Mouse (Mus musculus): Measurements from ENCODE around the gene Gm48551. TPM values are rescaled to one million over a fixed set of nuclear protein-coding genes. Genes with fewer than 3 reads are reported as not detected.

The Gm48551 gene
- total and polyA plus RNA-seq, 2 experiments from 2014 or later: 0.88 to 10.2 TPM

- H3K27ac ChIP-seq (ENCODE audit: low read depth, low read length): 0 out of 2 replicates have a peak overlapping the region, but pooled peaks have one; percentile 12
- H3K27me3 ChIP-seq (ENCODE audit: insufficient read depth, low read length): no peaks in the 10 kb centered on the region
- peak overlapping the region; percentile 46; the same call in 1 of the 2 replicates for H3K9ac ChIP-seq (replicated peaks; ENCODE audit: low read length, poor library complexity, severe bottlenecking)
- no peak; the same call in 1 of the 2 replicates for TF ChIP-seq CTCF (IDR thresholded peaks at IDR 0.05)
- H3K36me3 ChIP-seq (ENCODE audit: insufficient read depth, low read length): no peaks in the 10 kb centered on the region
- H3K4me2 ChIP-seq (ENCODE audit: low read depth, low read length, poor library complexity, severe bottlenecking): peak overlapping the region; percentile 54
- peak; percentile 87 for ATAC-seq (ENCODE audit: low FRiP score)
- H3K4me3 ChIP-seq (ENCODE audit: low read depth, low read length): peak overlapping the region; percentile 19
- H3K4me1 ChIP-seq (ENCODE audit: insufficient read depth, low read length): peaks cover 19% of the 10 kb centered on the region; the same call in 1 of the 2 replicates
- peak; percentile 99 for DNase-seq (ENCODE audit: low spot score)
- H3K9me3 ChIP-seq (ENCODE audit: low read length): no peaks in the 10 kb centered on the region
- WGBS: 3% methylated on average over 17 of the region's 17 CpGs
Measured at GRCm38 (mm10) chr10:81432868-81433262, 48.6 kb downstream of the Gm48551 start.

DNA sequence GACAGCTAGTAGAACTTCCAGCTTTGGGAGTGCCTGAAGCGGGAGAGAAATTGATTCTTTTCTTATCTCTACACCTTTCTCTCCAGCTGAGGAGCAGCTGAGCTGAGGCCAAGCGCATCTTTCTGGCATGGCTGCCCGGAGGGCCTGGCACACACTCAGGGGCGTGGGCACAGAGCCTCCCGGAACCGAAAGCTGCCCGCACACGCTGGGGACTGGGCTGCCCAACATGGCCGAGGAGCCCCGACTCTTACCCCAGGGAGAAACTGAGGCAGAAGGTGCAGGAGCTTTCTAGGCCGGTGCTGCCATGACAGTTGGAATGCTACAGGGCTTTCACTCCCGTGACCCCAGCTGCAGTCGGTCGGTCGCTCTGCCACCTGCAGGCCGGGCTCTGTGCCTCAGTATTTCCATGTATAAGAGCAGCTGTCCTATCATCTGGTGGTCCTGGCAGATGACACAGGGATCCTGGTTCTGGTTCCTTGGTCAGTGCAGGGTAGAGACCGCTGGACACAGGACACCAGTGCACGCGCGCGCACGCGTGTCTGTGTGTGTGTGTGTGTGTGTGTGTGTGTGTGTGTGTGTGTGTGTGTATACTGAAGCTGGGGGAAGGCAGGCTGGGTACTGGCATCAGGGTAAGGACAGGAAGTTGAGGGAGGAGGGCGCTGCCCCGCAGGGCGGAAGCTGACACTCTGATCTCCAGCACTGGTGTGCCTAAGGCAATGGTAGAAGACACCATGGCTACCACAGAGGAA lies 49.4 kb downstream of the Gm48551 start:
- Histone ChIP-seq H3K4me1 (ENCODE audit: insufficient read depth, low read length) (peaks cover 19% of the 10 kb centered on the region; the same call in 1 of the 2 replicates), H3K27ac (ENCODE audit: low read depth, low read length) (no peak overlapping the region), H3K4me2 (ENCODE audit: low read depth, low read length, poor library complexity, severe bottlenecking) (no peak overlapping the region; the same call in 1 of the 2 replicates), H3K4me3 (ENCODE audit: low read depth, low read length) (no peak overlapping the region), H3K27me3 (ENCODE audit: insufficient read depth, low read length) (no peaks in the 10 kb centered on the region), H3K9ac (replicated peaks; ENCODE audit: low read length, poor library complexity, severe bottlenecking) (no peak overlapping the region), H3K9me3 (ENCODE audit: low read length) (no peaks in the 10 kb centered on the region), H3K36me3 (ENCODE audit: insufficient read depth, low read length) (no peaks in the 10 kb centered on the region)
- TF ChIP-seq CTCF (IDR thresholded peaks at IDR 0.05): peak; percentile 38
- no peak for ATAC-seq (ENCODE audit: low FRiP score)
- 73% methylated on average over 26 of the region's 26 CpGs for WGBS
- no peak for DNase-seq (ENCODE audit: low spot score)

DNA sequence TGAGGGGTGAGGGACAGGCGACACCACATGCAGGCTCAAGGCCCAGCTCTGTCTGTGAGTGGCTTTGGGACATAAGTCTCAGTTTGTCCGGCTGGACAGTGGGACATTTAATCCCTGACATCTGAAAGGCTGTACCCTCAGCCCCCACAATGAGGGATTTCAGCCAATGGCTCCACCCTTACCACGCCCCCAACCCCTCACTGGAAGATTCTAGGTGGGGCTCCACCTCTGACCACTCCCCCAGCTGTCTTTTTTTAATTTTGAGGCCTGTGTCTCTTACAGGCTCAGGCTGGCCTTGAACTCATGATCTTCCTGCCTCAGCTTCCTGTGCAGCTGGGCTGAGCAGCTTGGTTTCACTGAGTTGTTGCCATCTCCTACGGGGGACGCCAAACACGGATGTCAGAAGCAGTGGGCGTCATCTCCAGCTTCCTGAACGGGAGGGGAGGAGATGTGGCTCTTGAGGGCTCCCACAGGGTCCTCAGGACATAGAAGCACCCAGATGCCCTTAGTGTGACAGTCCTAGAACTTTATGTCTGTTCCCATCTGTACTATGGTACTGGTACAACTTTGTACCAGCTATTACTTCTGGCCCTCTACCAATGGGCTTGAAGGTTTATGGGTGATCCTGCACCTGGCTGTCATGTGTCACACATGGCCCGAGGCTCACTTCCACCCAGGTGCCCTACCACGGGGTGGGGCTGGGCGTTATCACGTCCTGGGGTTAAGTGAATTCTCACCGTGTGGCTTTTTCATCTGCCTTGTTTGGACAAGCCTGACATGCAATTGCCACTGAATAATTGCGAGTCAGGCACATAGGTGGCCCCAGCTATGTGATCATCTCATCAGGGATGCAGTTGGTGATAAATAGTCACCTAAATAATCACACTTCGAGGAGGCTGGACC lies 50.3 kb downstream of the Gm48551 start:
- no peak for DNase-seq (ENCODE audit: low spot score)
- Histone ChIP-seq H3K4me2 (ENCODE audit: low read depth, low read length, poor library complexity, severe bottlenecking) (no peak overlapping the region), H3K9me3 (ENCODE audit: low read length) (no peaks in the 10 kb centered on the region), H3K27ac (ENCODE audit: low read depth, low read length) (peak overlapping the region; percentile 26; the same call in 1 of the 2 replicates), H3K4me3 (ENCODE audit: low read depth, low read length) (no peak overlapping the region), H3K4me1 (ENCODE audit: insufficient read depth, low read length) (peaks cover 13% of the 10 kb centered on the region; the same call in 1 of the 2 replicates), H3K27me3 (ENCODE audit: insufficient read depth, low read length) (no peaks in the 10 kb centered on the region), H3K36me3 (ENCODE audit: insufficient read depth, low read length) (no peaks in the 10 kb centered on the region), H3K9ac (replicated peaks; ENCODE audit: low read length, poor library complexity, severe bottlenecking) (no peak overlapping the region)
- ATAC-seq (ENCODE audit: low FRiP score): no peak
- TF ChIP-seq CTCF (IDR thresholded peaks at IDR 0.05): no peak
- 60% methylated on average over 15 of the region's 15 CpGs for WGBS

GRCm38 (mm10) chr10:81435436-81435835 lies 51.2 kb downstream of the Gm48551 start:
- Histone ChIP-seq H3K9ac (replicated peaks; ENCODE audit: low read length, poor library complexity, severe bottlenecking) (no peak overlapping the region), H3K27ac (ENCODE audit: low read depth, low read length) (peak overlapping the region; percentile 26; the same call in 1 of the 2 replicates), H3K36me3 (ENCODE audit: insufficient read depth, low read length) (no peaks in the 10 kb centered on the region), H3K4me1 (ENCODE audit: insufficient read depth, low read length) (peaks cover 11% of the 10 kb centered on the region; the same call in 1 of the 2 replicates), H3K4me3 (ENCODE audit: low read depth, low read length) (no peak overlapping the region), H3K4me2 (ENCODE audit: low read depth, low read length, poor library complexity, severe bottlenecking) (no peak overlapping the region), H3K9me3 (ENCODE audit: low read length) (no peaks in the 10 kb centered on the region), H3K27me3 (ENCODE audit: insufficient read depth, low read length) (no peaks in the 10 kb centered on the region)
- WGBS: 57% methylated on average over 3 of the region's 3 CpGs
- TF ChIP-seq CTCF (IDR thresholded peaks at IDR 0.05): no peak
- DNase-seq (ENCODE audit: low spot score) (peak; percentile 88), ATAC-seq (ENCODE audit: low FRiP score) (no peak)

- H3K36me3 ChIP-seq (ENCODE audit: insufficient read depth, low read length): no peaks in the 10 kb centered on the region
- no peak overlapping the region for H3K4me3 ChIP-seq (ENCODE audit: low read depth, low read length)
- DNase-seq (ENCODE audit: low spot score): no peak
- no peak overlapping the region for H3K27ac ChIP-seq (ENCODE audit: low read depth, low read length)
- no peaks in the 10 kb centered on the region for H3K9me3 ChIP-seq (ENCODE audit: low read length)
- H3K27me3 ChIP-seq (ENCODE audit: insufficient read depth, low read length): no peaks in the 10 kb centered on the region; the same call in 1 of the 2 replicates
- H3K9ac ChIP-seq (replicated peaks; ENCODE audit: low read length, poor library complexity, severe bottlenecking): no peak overlapping the region
- TF ChIP-seq CTCF (IDR thresholded peaks at IDR 0.05): peak; percentile 51
- no peak overlapping the region for H3K4me2 ChIP-seq (ENCODE audit: low read depth, low read length, poor library complexity, severe bottlenecking)
- no peak for ATAC-seq (ENCODE audit: low FRiP score)
- H3K4me1 ChIP-seq (ENCODE audit: insufficient read depth, low read length): no peaks in the 10 kb centered on the region
Measured at GRCm38 (mm10) chr10:81441019-81441418, 56.8 kb downstream of the Gm48551 start.

Small RNA genes within 50 kb of the gene (microRNA-seq; reads per million reads assigned to microRNA genes)
- 2.0 reads per million for gene Mir1191b (ENCODE audit: borderline number of aligned reads)
- gene Mir6913 (ENCODE audit: borderline number of aligned reads): not detected

Other genes with a start within 250 kb of the Gm48551 start
Only the 30 nearest of the 35 such genes appear.
- gene Pias4, start 216.5 kb upstream of the Gm48551 start, total RNA-seq (2014; rRNA removed): 31.2 and 38.0 TPM in 2 replicates
- 30.1 and 31.3 TPM in 2 replicates for gene Pias4, start 216.5 kb upstream of the Gm48551 start, polyA plus RNA-seq (2015; fragmentation: Nextera tagmentation; extraction: Ambion mirVana)
- 2,062 and 2,304 TPM in 2 replicates for gene Eef2, start 207.8 kb upstream of the Gm48551 start, total RNA-seq (2014; rRNA removed)
- 440 and 459 TPM in 2 replicates for gene Eef2, start 207.8 kb upstream of the Gm48551 start, polyA plus RNA-seq (2015; fragmentation: Nextera tagmentation; extraction: Ambion mirVana)
- 56.7 and 88.8 TPM in 2 replicates for gene Dapk3, start 201.5 kb upstream of the Gm48551 start, total RNA-seq (2014; rRNA removed)
- 59.1 and 60.9 TPM in 2 replicates for gene Dapk3, start 201.5 kb upstream of the Gm48551 start, polyA plus RNA-seq (2015; fragmentation: Nextera tagmentation; extraction: Ambion mirVana)
- not detected in 2 replicates for gene 4930442H23Rik, start 200.6 kb upstream of the Gm48551 start, total RNA-seq (2014; rRNA removed)
- gene 4930442H23Rik, start 200.6 kb upstream of the Gm48551 start, polyA plus RNA-seq (2015; fragmentation: Nextera tagmentation; extraction: Ambion mirVana): not detected in 2 replicates
- gene Nmrk2, start 182.4 kb upstream of the Gm48551 start, total RNA-seq (2014; rRNA removed): not detected in 2 replicates
- 0.14 TPM in 1 of 2 replicates, not detected in the other for gene Nmrk2, start 182.4 kb upstream of the Gm48551 start, polyA plus RNA-seq (2015; fragmentation: Nextera tagmentation; extraction: Ambion mirVana)
- 195 and 200 TPM in 2 replicates for gene Atcay, start 153.6 kb upstream of the Gm48551 start, total RNA-seq (2014; rRNA removed)
- gene Atcay, start 153.6 kb upstream of the Gm48551 start, polyA plus RNA-seq (2015; fragmentation: Nextera tagmentation; extraction: Ambion mirVana): 91.4 and 94.1 TPM in 2 replicates
- 61.3 and 70.2 TPM in 2 replicates for gene Zfr2, start 151.3 kb upstream of the Gm48551 start, total RNA-seq (2014; rRNA removed)
- gene Zfr2, start 151.3 kb upstream of the Gm48551 start, polyA plus RNA-seq (2015; fragmentation: Nextera tagmentation; extraction: Ambion mirVana): 24.9 and 25.3 TPM in 2 replicates
- gene Matk, start 131.5 kb upstream of the Gm48551 start, total RNA-seq (2014; rRNA removed): 110 and 114 TPM in 2 replicates
- 96.9 and 108 TPM in 2 replicates for gene Matk, start 131.5 kb upstream of the Gm48551 start, polyA plus RNA-seq (2015; fragmentation: Nextera tagmentation; extraction: Ambion mirVana)
- gene Mrpl54, start 117.5 kb upstream of the Gm48551 start, total RNA-seq (2014; rRNA removed): 145 and 164 TPM in 2 replicates
- 162 and 179 TPM in 2 replicates for gene Mrpl54, start 117.5 kb upstream of the Gm48551 start, polyA plus RNA-seq (2015; fragmentation: Nextera tagmentation; extraction: Ambion mirVana)
- gene Apba3, start 117.5 kb upstream of the Gm48551 start, total RNA-seq (2014; rRNA removed): 45.0 and 64.8 TPM in 2 replicates
- 25.0 and 25.2 TPM in 2 replicates for gene Apba3, start 117.5 kb upstream of the Gm48551 start, polyA plus RNA-seq (2015; fragmentation: Nextera tagmentation; extraction: Ambion mirVana)
- gene Tjp3, start 92.9 kb upstream of the Gm48551 start, total RNA-seq (2014; rRNA removed): 6.5 and 9.2 TPM in 2 replicates
- 5.1 and 6.3 TPM in 2 replicates for gene Tjp3, start 92.9 kb upstream of the Gm48551 start, polyA plus RNA-seq (2015; fragmentation: Nextera tagmentation; extraction: Ambion mirVana)
- 248 and 256 TPM in 2 replicates for gene Pip5k1c, start 91.5 kb upstream of the Gm48551 start, total RNA-seq (2014; rRNA removed)
- 125 and 129 TPM in 2 replicates for gene Pip5k1c, start 91.5 kb upstream of the Gm48551 start, polyA plus RNA-seq (2015; fragmentation: Nextera tagmentation; extraction: Ambion mirVana)
- gene Cactin, start 63.4 kb upstream of the Gm48551 start, total RNA-seq (2014; rRNA removed): 19.5 and 22.7 TPM in 2 replicates
- gene Cactin, start 63.4 kb upstream of the Gm48551 start, polyA plus RNA-seq (2015; fragmentation: Nextera tagmentation; extraction: Ambion mirVana): 18.4 and 20.2 TPM in 2 replicates
- gene Tbxa2r, start 55.7 kb upstream of the Gm48551 start, total RNA-seq (2014; rRNA removed): 4.3 and 7.0 TPM in 2 replicates
- 3.8 and 4.7 TPM in 2 replicates for gene Tbxa2r, start 55.7 kb upstream of the Gm48551 start, polyA plus RNA-seq (2015; fragmentation: Nextera tagmentation; extraction: Ambion mirVana)
- gene Gipc3, start 41.2 kb upstream of the Gm48551 start, total RNA-seq (2014; rRNA removed): 0.09 and 0.16 TPM in 2 replicates
- gene Gipc3, start 41.2 kb upstream of the Gm48551 start, polyA plus RNA-seq (2015; fragmentation: Nextera tagmentation; extraction: Ambion mirVana): not detected in 2 replicates
- gene Hmg20b, start 34.0 kb upstream of the Gm48551 start, total RNA-seq (2014; rRNA removed): 9.6 and 12.6 TPM in 2 replicates
- 23.4 and 24.5 TPM in 2 replicates for gene Hmg20b, start 34.0 kb upstream of the Gm48551 start, polyA plus RNA-seq (2015; fragmentation: Nextera tagmentation; extraction: Ambion mirVana)
- 31.9 and 40.6 TPM in 2 replicates for gene Mfsd12, start 27.0 kb upstream of the Gm48551 start, total RNA-seq (2014; rRNA removed)
- 13.6 and 15.4 TPM in 2 replicates for gene Mfsd12, start 27.0 kb upstream of the Gm48551 start, polyA plus RNA-seq (2015; fragmentation: Nextera tagmentation; extraction: Ambion mirVana)
- gene 4930404N11Rik, start 18.6 kb upstream of the Gm48551 start, total RNA-seq (2014; rRNA removed): 1.4 TPM in 1 of 2 replicates, not detected in the other
- 0.47 and 0.54 TPM in 2 replicates for gene 4930404N11Rik, start 18.6 kb upstream of the Gm48551 start, polyA plus RNA-seq (2015; fragmentation: Nextera tagmentation; extraction: Ambion mirVana)
- gene Fzr1, start 6.0 kb upstream of the Gm48551 start, total RNA-seq (2014; rRNA removed): 92.6 and 98.3 TPM in 2 replicates
- gene Fzr1, start 6.0 kb upstream of the Gm48551 start, polyA plus RNA-seq (2015; fragmentation: Nextera tagmentation; extraction: Ambion mirVana): 147 and 149 TPM in 2 replicates
- gene Dohh, start within 50 bp of the Gm48551 start, total RNA-seq (2014; rRNA removed): 120 and 132 TPM in 2 replicates
- gene Dohh, start within 50 bp of the Gm48551 start, polyA plus RNA-seq (2015; fragmentation: Nextera tagmentation; extraction: Ambion mirVana): 95.8 and 115 TPM in 2 replicates
- 6.6 TPM in 1 of 2 replicates, not detected in the other for gene Gm48552, start 4.5 kb downstream of the Gm48551 start, total RNA-seq (2014; rRNA removed)
- 1.6 and 3.9 TPM in 2 replicates for gene Gm48552, start 4.5 kb downstream of the Gm48551 start, polyA plus RNA-seq (2015; fragmentation: Nextera tagmentation; extraction: Ambion mirVana)
- 1.5 and 1.7 TPM in 2 replicates for gene Smim24, start 8.6 kb downstream of the Gm48551 start, total RNA-seq (2014; rRNA removed)
- 1.1 and 2.0 TPM in 2 replicates for gene Smim24, start 8.6 kb downstream of the Gm48551 start, polyA plus RNA-seq (2015; fragmentation: Nextera tagmentation; extraction: Ambion mirVana)
- 16.2 and 17.4 TPM in 2 replicates for gene Nfic, start 71.2 kb downstream of the Gm48551 start, total RNA-seq (2014; rRNA removed)
- 19.1 and 21.3 TPM in 2 replicates for gene Nfic, start 71.2 kb downstream of the Gm48551 start, polyA plus RNA-seq (2015; fragmentation: Nextera tagmentation; extraction: Ambion mirVana)
- gene Celf5, start 98.2 kb downstream of the Gm48551 start, total RNA-seq (2014; rRNA removed): 142 and 206 TPM in 2 replicates
- 61.5 and 74.0 TPM in 2 replicates for gene Celf5, start 98.2 kb downstream of the Gm48551 start, polyA plus RNA-seq (2015; fragmentation: Nextera tagmentation; extraction: Ambion mirVana)
- 83.0 and 93.1 TPM in 2 replicates for gene Ncln, start 111.9 kb downstream of the Gm48551 start, total RNA-seq (2014; rRNA removed)
- 58.1 and 63.3 TPM in 2 replicates for gene Ncln, start 111.9 kb downstream of the Gm48551 start, polyA plus RNA-seq (2015; fragmentation: Nextera tagmentation; extraction: Ambion mirVana)
- 0.09 and 0.16 TPM in 2 replicates for gene S1pr4, start 115.7 kb downstream of the Gm48551 start, total RNA-seq (2014; rRNA removed)
- 0.40 and 0.41 TPM in 2 replicates for gene S1pr4, start 115.7 kb downstream of the Gm48551 start, polyA plus RNA-seq (2015; fragmentation: Nextera tagmentation; extraction: Ambion mirVana)
- 0.94 and 2.1 TPM in 2 replicates for gene Gna15, start 139.8 kb downstream of the Gm48551 start, total RNA-seq (2014; rRNA removed)
- gene Gna15, start 139.8 kb downstream of the Gm48551 start, polyA plus RNA-seq (2015; fragmentation: Nextera tagmentation; extraction: Ambion mirVana): 1.1 and 1.2 TPM in 2 replicates
- 108 and 130 TPM in 2 replicates for gene Gna11, start 160.7 kb downstream of the Gm48551 start, total RNA-seq (2014; rRNA removed)
- gene Gna11, start 160.7 kb downstream of the Gm48551 start, polyA plus RNA-seq (2015; fragmentation: Nextera tagmentation; extraction: Ambion mirVana): 107 and 108 TPM in 2 replicates
- 539 and 662 TPM in 2 replicates for gene Aes, start 175.0 kb downstream of the Gm48551 start, total RNA-seq (2014; rRNA removed)
- 805 and 854 TPM in 2 replicates for gene Aes, start 175.0 kb downstream of the Gm48551 start, polyA plus RNA-seq (2015; fragmentation: Nextera tagmentation; extraction: Ambion mirVana)
- gene Tle2, start 190.1 kb downstream of the Gm48551 start, total RNA-seq (2014; rRNA removed): 31.2 and 35.6 TPM in 2 replicates
- 56.8 and 57.3 TPM in 2 replicates for gene Tle2, start 190.1 kb downstream of the Gm48551 start, polyA plus RNA-seq (2015; fragmentation: Nextera tagmentation; extraction: Ambion mirVana)

Measured in midbrain, postnatal 0 days (tissue).